Mouse (Mus musculus): Measurements from ENCODE around the gene Setd1a.

- TF ChIP-seq CTCF (IDR thresholded peaks at IDR 0.05; ENCODE audit: extremely low read depth, insufficient read length, insufficient replicate concordance, low read depth, low read length): peak; percentile 69; the same call in 1 of the 2 replicates
- no peak for TF ChIP-seq POLR2A (IDR thresholded peaks at IDR 0.05; ENCODE audit: low read depth, low read length)
Measured at GRCm38 (mm10) chr7:127773664-127774384, 2.6 kb upstream of the Setd1a start.

All from small intestine, adult 2 months (tissue).